Mouse (Mus musculus): Measurements from ENCODE around the gene Dync1i1. TPM values are rescaled to one million over a fixed set of nuclear protein-coding genes. Genes with fewer than 3 reads are reported as not detected.

Gene Dync1i1
- total RNA-seq, 1 experiment from 2014 or later: not detected

DNA sequence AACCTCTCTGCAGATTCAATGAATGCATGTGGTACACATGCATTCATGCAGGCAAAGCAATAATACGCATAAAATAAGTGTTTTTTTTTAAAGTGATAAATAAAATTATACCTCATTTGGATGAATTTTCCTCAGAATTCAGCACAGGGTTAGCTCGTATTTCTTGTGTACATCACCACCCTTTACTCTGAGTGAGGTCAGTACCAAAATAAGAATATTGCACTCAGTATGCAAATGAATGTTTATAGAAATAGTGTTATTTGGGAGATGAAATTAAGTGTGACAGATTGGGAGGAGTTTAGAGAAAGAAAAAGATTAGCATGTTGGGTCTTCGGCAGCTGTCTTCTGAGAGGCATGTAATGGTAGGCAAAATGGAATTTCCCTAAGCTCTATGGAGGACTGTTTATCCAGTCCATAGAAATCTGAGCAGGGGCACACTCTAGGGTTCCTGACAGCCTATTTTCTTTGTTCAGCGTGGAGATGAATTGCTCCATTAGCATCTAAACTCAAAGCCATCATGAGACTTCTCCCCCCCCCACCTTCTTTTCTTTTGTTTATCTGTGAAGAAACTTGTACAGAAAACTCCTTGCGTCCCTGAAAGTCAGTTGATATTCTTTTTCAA lies 31.2 kb downstream of the Dync1i1 start:
- no peak for ATAC-seq (replicated peaks; ENCODE audit: insufficient number of reproducible peaks, low FRiP score, low TSS enrichment, poor library complexity, severe bottlenecking)

DNA sequence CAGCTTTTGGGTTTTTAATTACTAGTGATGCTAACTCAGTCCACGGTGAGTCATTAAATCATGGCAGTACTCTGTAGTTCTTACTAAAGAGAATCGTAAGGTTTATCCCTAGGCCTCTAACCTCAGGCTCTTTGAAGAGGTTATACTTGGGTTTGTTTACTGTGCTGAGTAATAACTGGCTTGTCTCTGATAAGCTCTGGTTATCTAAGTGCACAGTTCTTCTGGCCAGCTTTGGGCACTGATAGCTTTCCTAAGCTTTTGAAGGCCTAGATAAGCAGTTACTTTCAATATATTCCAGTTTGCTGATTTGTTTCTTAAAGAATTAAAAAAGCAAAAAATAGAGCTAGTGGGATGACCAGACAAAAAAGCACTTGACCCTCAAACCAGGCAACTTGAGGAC lies 37.5 kb downstream of the Dync1i1 start:
- no peak for ATAC-seq (replicated peaks; ENCODE audit: insufficient number of reproducible peaks, low FRiP score, low TSS enrichment, poor library complexity, severe bottlenecking)

DNA sequence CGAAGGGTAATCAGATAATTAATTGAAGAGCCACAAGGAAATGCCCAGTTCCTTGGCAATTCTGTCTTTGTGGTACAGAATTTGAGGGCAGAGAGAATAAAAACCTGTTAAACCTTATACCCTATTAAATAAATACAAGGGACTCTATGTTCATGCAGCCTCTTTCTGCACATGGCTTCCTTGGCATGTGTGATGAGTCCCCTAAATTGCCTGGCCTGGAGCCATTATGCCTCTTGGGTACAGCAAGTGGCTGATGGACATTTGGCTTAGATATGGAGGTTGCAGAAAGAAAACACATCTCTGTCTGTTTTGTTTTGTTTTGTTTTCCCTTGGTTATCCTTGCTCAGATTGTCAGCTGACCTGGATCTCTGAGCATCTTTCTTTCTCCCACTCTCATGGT lies 43.1 kb downstream of the Dync1i1 start:
- ATAC-seq (replicated peaks; ENCODE audit: insufficient number of reproducible peaks, low FRiP score, low TSS enrichment, poor library complexity, severe bottlenecking): no peak

DNA sequence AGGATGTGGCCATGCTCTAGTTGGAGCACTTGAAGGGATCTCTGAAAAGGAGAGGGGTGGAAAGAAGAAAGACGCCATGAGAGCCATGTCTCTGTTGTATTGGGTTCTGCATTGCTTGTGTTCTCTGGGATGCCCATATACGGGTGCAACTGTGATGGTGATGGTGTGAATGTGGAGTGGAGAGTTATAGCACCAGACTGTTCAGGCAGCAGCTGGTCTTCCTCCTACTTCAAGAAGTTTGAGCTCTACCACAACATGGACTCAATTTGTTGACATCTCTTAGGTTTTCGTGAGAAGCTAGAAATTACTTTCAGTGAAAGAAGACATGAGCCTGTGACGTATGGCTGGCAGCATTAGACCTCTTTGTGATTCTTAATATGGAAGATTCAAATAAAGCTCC lies 44.8 kb downstream of the Dync1i1 start:
- no peak for ATAC-seq (replicated peaks; ENCODE audit: insufficient number of reproducible peaks, low FRiP score, low TSS enrichment, poor library complexity, severe bottlenecking)

DNA sequence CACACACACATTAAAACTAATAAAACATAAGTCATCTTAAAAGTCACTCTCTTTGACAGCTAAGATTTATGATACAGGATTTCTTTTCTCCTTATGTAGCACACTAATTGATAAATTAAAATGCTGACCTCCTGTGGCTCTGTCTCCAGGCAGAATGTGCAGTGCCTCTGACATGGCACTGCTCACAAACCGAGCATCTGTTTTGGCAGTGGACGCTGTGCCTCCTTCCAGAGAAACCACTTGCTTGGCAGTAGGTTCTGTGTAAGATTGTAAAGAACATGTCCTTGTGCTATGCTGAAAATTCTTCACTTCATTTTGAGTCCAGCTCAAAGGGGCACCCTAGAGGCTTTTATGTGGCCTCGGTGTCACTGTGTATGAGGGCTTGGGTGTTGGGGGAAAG lies 50.0 kb downstream of the Dync1i1 start:
- ATAC-seq (replicated peaks; ENCODE audit: insufficient number of reproducible peaks, low FRiP score, low TSS enrichment, poor library complexity, severe bottlenecking): no peak

DNA sequence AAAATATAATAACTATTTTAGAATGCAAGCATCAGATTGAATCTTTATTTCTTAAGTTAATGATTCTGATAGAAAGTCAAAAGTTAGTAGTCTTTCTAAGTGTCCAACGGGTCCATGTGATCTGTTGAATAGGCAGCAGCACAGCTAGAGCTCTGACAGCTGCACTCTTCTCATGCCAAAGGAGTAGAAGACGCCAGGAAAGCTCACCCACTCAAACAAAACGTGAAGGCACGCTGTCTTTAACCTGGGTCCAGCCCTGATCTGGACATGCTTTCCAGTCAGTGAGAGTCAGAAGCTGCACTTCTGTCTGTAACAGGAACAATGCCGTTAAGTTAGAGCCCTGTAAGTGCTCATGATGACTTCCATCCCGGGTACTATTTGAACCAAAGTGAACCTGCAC lies 56.3 kb downstream of the Dync1i1 start:
- ATAC-seq (replicated peaks; ENCODE audit: insufficient number of reproducible peaks, low FRiP score, low TSS enrichment, poor library complexity, severe bottlenecking): no peak

DNA sequence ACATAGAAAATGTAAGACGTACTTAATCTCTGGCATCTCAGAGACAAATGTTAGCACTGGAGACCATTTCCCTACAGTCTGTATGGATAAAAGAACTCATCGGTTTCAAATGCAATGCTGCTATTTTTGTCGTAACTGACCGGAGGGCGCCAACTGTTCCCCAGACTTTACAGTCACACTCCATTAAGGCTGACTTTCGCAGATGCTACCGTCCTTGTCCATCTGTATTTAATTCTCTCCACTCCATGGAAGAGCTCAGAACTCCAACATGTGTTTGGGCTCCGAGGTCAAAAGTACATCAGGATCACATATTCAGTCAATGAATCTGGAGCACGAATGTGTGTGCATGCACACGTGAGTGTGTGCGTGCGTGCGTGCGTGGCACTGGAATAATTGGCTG lies 58.4 kb downstream of the Dync1i1 start:
- no peak for ATAC-seq (replicated peaks; ENCODE audit: insufficient number of reproducible peaks, low FRiP score, low TSS enrichment, poor library complexity, severe bottlenecking)

DNA sequence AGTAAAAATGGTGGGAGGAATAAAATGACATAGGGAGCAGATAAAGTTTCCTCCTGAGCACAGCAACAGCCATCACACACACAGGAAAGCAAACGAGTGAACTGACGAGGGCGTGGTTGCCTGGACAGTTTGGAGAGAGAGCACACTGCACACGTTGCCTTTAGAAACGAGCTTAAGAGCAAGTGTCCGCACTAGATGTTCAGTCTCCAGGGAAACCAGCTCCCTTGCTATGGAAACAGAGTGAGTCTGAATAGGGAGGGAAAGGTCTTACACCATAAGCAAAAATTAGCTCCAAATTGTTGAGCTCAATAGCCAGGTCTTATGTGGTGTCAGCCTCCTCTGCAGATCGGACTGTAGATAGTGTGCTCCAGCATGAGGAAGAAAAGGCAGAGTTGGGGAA lies 65.2 kb downstream of the Dync1i1 start:
- no peak for ATAC-seq (replicated peaks; ENCODE audit: insufficient number of reproducible peaks, low FRiP score, low TSS enrichment, poor library complexity, severe bottlenecking)

DNA sequence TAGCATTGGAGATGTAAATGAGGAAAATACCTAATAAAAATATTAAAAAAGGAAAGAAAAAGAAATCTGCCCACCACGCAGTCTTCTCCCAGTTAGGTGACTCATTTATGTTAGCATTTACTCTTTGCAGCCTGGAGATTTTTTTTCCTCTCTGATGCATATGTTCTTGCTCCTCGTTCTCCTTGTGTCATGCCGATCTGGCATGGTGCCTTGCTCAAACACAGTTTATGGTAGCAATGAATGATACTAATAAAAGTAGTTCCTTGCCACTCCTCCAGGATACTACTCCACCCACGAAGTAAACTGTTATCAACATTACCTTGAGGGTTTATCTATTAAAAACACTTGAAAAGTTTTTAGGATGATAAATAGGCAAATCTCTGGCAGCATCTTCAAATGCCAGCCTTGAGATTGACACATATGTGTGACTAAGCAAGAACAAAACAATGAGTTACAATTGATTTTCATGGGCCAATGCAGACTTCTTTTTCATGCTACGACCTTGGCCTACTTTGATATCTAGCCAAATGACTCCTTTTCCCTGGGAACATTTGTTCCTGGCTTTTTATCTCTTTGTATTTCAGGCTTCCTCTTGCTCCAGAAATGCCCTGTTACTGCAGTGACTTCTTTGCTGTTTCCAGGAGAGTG lies 68.8 kb downstream of the Dync1i1 start:
- no peak for ATAC-seq (replicated peaks; ENCODE audit: insufficient number of reproducible peaks, low FRiP score, low TSS enrichment, poor library complexity, severe bottlenecking)

DNA sequence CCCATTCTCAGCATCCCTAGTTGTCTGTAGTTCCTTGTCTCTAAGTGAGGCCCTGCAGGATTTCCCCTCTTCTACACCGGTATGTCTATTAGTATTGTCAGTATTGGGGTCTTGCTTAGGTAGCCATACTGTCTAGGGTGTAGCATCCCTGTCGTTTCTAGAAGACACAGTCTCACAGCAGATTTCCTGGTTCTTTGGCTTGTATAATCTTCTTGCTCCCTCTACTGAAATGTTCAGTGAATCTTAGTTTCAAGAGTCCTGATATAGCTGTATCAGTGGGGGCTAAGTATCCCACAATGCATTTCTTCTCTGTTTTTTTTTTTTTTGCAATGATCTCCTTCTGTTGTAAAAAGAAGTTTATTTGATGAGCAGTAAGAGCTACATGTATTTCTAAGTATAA lies 69.9 kb downstream of the Dync1i1 start:
- no peak for ATAC-seq (replicated peaks; ENCODE audit: insufficient number of reproducible peaks, low FRiP score, low TSS enrichment, poor library complexity, severe bottlenecking)

DNA sequence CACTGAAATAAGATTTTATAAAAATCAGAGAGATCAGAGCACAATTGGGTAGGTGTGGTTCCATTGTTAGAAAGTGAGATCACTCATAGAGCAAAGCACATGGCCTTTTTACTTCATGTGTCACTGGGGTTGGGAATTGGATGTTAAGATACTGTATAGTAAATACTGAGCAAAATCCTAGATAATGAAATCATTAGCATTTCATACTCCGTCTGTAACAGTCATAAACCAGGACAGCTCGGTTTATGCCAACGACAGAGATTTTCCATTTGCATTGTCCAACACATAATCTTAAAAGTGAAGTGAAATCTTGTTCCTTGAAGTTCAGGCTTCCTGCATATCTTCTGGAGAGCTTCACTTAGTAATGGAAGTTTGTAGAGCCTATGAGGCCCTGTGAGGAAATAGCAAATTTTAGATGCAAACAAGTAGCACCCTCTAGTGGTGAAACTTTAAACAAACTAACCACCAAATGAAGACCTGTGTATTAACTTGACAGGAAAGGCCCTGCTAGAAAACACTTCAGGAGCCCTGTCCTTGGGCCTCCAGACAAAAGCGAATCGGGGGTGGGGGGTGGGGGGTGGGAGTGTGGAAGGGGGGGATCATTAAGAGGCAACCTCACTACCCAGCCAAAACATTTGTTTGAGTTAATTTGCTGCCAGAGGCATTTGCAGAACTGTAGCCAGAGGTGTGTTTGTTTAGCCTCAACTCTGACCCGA lies 76.8 kb downstream of the Dync1i1 start:
- no peak for ATAC-seq (replicated peaks; ENCODE audit: insufficient number of reproducible peaks, low FRiP score, low TSS enrichment, poor library complexity, severe bottlenecking)

DNA sequence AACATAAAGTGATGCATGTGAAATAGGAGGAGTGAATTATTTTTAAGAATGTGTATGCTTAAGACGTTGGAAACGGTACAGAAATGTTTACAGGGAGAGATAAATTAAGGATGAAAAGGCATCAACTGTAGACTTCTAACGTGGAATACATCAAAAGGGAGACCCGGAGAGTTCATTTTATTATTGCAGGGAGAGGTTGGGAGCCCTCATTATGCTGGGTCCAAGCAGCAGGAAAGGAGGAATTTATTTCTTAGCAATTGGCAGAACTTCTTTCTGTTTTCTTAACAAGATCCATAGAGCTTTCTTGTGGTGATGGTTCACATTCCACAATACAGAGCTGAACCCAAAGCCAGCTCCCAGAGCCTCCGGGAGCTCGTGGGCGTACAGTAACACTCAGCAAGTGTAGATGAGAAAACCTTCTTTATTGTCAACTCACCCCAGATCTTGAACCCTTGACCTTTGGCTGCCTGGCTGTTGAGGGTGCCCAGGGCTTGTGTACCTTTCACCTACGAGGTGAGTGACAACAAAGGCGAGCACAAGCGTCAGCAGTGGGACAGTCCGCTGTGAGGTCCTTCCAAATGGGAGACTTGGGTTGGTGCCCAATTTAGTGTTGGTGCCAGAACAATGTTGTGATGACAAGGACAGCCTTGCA lies 77.5 kb downstream of the Dync1i1 start:
- no peak for ATAC-seq (replicated peaks; ENCODE audit: insufficient number of reproducible peaks, low FRiP score, low TSS enrichment, poor library complexity, severe bottlenecking)

DNA sequence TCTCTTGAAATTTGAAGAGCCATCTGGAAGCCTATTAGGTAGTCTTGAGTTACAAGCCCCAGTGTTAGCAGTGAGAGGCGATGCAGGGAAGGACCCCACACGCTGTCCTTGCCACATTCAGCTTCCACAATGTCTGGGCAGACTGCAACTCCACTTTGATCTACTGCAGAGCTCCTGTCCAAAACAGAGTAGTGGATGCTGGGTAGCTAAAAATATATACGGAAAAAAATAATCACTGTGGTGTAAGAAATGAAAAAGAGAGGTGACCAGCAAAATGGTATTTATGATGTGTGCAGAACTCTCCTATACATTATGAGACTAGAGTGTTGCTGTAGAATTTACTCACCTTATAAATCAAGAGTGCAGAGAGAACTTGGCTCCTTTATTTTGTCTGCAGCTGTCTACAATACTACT lies 82.6 kb downstream of the Dync1i1 start:
- ATAC-seq (replicated peaks; ENCODE audit: insufficient number of reproducible peaks, low FRiP score, low TSS enrichment, poor library complexity, severe bottlenecking): no peak

DNA sequence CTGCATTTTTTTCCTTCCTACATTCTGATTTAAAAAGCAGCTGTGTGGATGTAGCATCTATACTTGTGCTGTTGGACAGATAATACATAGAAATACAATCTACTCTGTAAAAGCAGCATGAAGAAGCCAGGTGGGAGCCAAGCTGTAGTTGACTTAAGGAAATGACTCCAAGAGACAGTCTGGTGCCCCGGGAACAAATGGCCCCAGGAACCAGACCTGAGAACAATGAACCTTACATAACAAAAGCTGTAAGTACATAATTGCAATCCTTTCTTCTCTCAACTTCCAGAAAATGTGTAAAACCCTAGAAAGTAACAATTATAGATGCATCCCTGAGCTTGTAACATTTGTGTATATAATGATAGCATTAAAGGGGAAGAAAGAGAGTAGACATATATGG lies 86.6 kb downstream of the Dync1i1 start:
- no peak for ATAC-seq (replicated peaks; ENCODE audit: insufficient number of reproducible peaks, low FRiP score, low TSS enrichment, poor library complexity, severe bottlenecking)

DNA sequence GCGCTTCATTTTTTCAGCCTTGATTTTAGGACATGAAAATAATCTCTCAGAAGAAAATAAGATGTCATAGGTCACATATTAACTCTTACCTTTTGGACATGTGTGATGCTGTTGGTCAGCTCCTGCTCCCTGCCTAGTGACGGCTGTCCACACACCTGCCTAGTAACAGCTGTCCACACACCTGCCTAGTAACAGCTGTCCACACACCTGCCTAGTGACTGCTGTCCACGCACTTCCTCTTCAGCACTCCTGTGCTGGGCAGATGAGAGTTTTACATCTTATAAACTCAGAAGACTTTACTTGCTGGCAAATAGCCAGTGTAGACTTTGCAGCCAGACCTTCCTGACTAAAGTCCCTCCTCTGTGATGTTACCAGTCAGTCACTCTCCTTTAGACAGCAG lies 94.2 kb downstream of the Dync1i1 start:
- ATAC-seq (replicated peaks; ENCODE audit: insufficient number of reproducible peaks, low FRiP score, low TSS enrichment, poor library complexity, severe bottlenecking): no peak

DNA sequence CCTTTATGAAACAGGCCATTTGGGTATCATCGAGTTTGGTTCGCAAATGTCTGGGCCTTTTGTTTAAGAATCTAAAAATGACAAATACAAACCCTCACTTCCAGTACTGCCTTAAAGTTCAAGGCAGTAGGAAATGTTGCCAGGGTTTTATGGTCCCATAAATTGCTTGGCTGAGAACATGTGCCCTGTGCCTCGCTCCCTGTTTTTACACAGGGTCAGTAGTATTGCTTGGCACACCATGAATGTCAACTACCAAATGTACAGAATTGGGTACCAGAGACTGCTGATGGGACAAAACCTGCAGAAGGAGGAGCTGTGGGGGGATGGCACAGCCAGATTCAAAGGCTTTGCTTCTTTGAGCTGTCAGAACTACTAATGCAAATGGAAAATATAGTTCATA lies 100.0 kb downstream of the Dync1i1 start:
- no peak for ATAC-seq (replicated peaks; ENCODE audit: insufficient number of reproducible peaks, low FRiP score, low TSS enrichment, poor library complexity, severe bottlenecking)

DNA sequence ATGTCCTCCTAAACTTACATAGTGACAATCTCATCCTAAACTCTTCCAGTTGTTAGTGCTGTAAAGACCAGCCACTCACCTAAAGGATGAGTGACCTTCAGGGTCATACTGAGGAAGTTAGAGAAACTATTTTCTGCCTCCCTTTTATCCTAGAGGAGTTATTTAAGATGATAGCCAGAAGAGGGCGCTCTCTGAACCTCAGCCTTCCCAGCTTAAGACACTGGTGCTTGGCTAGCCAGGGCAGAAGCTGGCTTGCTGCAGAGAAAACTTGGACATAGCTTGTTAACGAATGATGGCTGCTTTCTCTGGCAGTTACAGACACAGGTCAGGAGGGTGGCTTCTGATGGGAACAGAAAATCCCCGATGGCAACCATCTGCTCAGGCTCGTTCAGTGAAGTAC lies 101.6 kb downstream of the Dync1i1 start:
- ATAC-seq (replicated peaks; ENCODE audit: insufficient number of reproducible peaks, low FRiP score, low TSS enrichment, poor library complexity, severe bottlenecking): no peak

DNA sequence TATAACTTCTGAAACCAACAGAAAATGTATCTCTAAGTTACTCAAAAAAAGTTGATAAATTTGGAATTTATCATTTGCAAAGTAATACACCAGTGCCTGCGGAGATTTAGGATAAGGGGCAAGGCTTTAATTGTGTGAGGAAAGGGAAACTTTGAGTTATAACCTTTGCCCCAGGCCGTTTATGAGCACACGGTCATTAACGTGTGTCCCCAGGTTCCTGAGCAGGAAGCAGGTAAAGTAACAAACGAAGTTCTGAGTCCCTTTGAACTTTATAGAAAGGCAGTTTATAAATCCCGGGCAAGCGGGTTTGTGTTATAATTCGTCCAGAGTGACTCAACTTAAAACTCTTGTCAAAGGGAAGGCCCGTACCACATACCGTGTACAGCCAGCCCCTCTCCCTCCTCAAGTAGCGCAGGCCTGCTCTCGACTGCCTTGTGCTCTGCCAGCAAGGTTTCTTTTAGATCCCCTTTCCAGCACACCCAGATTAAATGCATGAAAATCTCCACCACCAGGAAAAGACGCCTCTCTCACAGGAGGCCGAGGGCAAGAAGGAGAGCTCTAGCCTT lies 103.1 kb downstream of the Dync1i1 start:
- ATAC-seq (replicated peaks; ENCODE audit: insufficient number of reproducible peaks, low FRiP score, low TSS enrichment, poor library complexity, severe bottlenecking): no peak

DNA sequence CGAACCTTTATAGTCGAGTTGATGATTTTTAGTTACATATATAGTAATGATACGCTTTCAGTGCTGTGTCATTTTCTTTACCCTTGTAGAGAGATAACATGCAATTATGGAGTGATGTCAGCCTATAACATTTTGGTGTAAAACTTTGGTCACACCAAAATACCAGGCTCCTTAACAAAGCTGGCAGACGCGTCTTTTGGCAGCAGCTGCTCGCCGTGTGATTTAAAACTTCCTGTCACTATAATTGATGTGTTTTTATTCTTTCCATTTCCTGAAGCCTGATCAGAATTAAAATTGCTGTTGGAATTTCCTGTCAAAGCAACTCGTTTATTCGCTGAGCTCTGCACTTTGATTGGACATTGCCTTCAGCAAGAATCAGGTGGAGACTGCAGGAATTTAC lies 103.7 kb downstream of the Dync1i1 start:
- ATAC-seq (replicated peaks; ENCODE audit: insufficient number of reproducible peaks, low FRiP score, low TSS enrichment, poor library complexity, severe bottlenecking): no peak

Data from monocyte, adult 5-6 weeks (primary cell).